Mouse (Mus musculus): Measurements from ENCODE around the gene Fitm1.

GRCm38 (mm10) chr14:55575711-55576110 is 294 bp downstream of the Fitm1 start:
- TF ChIP-seq CTCF (IDR thresholded peaks at IDR 0.05; ENCODE audit: insufficient read depth, low read length): no peak
- TF ChIP-seq POLR2A (IDR thresholded peaks at IDR 0.05; ENCODE audit: borderline replicate concordance, extremely low read depth, low read depth, low read length): no peak

All from lung, adult 2 months (tissue).